Mouse (Mus musculus) hematopoietic stem cell, adult 5-6 weeks (primary cell): Measurements from ENCODE around the gene Hdac9. TPM values are rescaled to one million over a fixed set of nuclear protein-coding genes. Genes with fewer than 3 reads are reported as not detected.

Experiments used
- ATAC-seq, 2 experiments: fragments of 125-278 bp in 1 of 2; replicated peaks in 1 of 2; 2 replicates each; pipeline ENCODE4 v1.8.0; 2016 to 2017; ENCODE audit warnings: inconsistent platforms in 2 of 2, mild to moderate bottlenecking in 2 of 2, moderate number of reproducible peaks in 2 of 2, low read depth in 1 of 2, moderate TSS enrichment in 1 of 2; ENCODE audit not compliant: low FRiP score in 2 of 2, poor library complexity in 2 of 2, severe bottlenecking in 2 of 2, insufficient read depth in 1 of 2, low TSS enrichment in 1 of 2
- total RNA-seq: library from RNA; stranded (forward); fragments of 172-1452, 232-1000 nt; gene quantifications from 2 replicates; pipeline ENCODE4 v1.2.3, GENCODE M21; 2017

The Hdac9 gene
- total RNA-seq, 1 experiment from 2014 or later, result 12.9 TPM

DNA sequence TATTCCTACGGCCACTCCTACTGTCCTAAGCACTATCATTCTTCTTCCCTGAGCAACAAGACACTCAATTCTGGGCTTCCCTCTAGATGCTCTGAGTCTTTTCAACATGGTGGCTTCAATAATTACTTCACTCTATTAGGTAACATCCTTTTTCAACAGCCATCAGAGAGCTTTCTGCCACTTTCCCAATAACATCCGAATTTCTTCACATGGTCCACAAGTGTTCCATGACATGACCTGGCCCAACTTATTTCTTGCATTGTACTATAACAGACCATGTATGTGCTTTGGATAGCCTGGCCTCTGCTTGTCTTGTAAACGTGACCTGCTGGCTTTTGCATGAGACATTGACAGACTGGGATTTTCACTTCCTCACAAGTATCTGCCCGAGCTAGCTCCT, 538.3 kb downstream of the Hdac9 start:
- peak; percentile 42 to 76; a peak in 2 of 4 replicates for ATAC-seq

DNA sequence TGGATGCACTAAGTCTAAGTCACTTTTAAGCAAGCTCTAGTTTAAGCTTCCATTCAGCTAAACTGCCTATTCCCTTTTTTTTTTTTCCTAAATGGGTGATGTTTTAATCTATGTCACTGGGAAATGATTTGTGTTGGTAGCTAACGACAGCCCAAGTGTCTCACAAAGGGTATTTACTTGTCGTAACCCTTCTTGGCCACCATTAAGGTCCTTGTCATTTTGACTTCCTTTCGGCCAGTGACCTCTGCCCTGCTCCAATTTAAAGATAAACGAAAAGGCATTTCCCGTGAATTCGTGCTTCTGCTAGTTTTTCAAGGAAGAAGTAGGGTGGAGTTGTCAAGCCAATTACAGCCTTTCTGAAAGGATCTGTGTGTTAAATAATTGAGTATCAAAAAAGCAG, 565.0 kb downstream of the Hdac9 start:
- no peak for ATAC-seq

- ATAC-seq, result no peak
Measured at GRCm38 (mm10) chr12:34347529-34347928, 569.4 kb downstream of the Hdac9 start.

GRCm38 (mm10) chr12:34342761-34343160, 574.1 kb downstream of the Hdac9 start:
- ATAC-seq, result no peak

DNA sequence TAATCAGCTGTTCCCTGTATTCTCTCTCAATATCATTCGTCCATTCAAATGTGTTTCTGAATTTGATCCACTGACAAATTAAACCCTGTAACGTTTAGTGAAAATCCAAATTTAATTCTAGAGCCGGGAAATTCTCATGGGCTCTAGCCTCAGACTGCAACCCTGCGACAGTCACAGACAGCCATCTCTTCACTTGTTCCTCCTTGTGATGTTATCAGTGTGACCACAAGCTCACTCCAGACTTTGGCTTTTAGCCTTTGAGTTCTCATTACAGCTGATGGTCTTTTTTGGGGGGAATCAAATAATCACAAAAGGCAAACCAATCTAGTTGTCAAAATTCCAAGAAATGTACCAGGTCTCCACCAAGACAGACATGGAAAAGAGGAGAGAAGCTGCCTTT, 578.0 kb downstream of the Hdac9 start:
- ATAC-seq, result no peak

DNA sequence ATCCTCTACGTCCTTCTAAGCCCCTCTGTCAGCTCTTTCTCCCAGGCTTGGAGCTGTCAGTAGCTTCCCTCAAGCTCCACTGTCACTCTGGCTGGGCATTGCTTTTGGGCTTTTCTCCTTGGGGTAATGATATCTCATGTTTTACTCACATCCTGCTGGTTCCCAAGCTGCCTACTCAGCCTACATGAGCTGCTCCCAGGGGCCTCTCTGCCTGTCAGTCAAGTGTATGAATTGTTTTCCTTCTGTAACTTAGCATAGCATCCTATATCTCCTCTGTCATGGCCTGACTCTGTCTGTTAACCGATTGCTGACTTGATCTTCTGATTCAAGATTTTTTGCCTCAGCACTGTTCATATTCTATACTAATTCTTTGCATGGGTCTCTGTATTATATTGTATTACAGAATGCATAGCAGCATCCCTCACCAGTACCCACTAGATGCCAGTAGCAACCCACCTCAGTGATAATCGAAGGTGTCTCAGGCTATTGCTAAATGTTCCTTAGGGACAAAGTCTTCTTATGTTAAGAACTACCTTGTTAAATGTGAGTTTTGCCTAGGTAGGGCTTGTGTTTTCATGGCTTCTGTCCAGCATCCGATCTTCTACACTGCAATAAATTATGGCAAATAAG, 582.3 kb downstream of the Hdac9 start:
- ATAC-seq, result no peak

DNA sequence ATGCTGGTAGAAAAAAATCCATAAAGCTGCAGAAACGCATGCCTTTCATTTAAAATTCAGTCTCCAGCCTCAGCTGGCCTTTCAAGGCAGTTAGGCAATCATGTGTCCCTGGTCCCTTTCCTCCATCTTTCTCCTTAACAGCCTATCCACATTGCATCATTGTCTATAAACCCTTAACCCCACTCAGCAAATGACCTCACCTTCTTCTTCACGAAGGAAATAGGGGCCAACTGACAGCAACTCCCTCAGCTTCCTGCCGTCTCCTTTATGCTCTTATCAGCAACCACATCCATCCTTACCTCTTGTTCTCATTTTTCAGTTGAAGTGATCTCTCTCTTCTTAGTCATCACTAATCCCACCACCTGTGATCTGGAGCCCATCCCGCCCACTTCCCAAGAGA, 584.0 kb downstream of the Hdac9 start:
- peak in 1 of 2 experiments; percentile 17; a peak in 2 of 4 replicates for ATAC-seq

DNA sequence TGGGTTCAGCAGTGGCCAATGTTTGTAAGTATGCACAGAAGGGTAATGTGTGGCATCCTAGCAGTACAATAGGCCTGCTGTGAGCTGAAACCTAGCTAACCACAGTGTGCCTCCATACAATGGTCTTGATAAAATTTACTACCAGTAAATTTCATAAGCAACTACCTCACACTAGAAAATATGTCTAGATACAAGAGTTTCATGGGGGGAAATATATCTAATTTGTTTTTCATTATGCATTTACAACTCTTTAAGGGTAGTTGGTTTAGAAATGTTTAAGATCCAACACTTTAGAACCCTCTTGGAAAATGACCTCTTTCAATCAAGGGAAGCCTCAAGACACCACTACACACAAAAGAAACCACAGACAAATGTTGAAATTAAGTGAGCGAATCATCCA, 589.8 kb downstream of the Hdac9 start:
- ATAC-seq, result no peak

GRCm38 (mm10) chr12:34312113-34312719, 604.7 kb downstream of the Hdac9 start:
- ATAC-seq, result no peak

DNA sequence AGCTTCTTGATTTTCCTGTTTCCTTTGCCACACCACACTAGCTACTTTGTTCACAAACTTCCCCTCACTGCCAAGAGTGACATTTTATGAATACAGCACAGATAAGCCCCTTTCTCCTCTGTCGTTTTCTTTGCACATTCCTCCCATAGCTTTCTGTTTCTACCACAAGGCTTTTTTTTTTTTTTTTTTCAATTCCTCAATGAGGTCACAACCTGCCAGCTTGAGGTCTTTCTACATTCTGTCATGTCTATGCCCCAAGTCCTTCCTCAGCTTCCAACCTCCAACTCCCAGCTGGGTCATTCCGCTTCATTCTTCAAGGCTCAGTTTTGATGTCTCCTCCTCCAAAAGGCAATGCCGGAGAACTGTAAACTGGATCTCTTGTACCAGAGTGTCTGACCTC, 611.4 kb downstream of the Hdac9 start:
- no peak for ATAC-seq

DNA sequence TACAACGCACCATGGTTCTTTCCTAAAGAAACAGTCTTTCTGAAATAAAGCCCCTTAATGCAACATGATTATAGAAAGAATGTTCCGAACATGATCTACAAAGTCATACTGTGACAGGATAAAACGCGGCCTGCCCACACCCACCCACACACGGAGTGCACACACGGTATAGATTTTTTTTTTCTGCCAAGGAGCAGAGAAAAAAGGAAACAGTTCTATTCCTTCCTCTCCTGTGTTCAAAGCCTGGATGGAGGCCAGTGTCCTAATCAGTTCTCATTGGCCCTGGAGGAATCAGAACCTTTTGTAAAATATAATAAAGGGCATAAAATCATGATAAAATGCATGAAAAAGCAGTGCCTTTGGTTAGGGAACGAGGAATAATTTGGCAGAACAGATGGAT, 624.5 kb downstream of the Hdac9 start:
- ATAC-seq, result no peak

DNA sequence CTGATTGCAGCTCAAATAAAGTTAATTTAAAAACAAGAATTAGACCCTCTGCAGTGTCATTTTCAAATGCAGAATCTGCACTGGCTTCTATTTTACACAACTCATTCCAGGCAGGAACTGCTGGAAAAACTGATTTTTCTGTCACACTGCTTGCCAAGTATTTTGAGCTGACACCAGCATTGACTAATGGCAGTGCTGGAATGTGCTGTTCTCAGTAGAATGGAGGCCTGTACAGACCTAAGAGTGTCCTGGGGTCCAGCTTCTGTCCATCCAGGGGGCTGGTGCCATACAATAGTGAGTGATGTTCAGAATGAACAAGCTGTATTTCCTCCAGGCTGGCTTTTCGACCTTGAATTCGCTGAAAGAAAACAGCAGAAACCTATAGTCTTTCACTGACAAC, 629.7 kb downstream of the Hdac9 start:
- no peak for ATAC-seq

DNA sequence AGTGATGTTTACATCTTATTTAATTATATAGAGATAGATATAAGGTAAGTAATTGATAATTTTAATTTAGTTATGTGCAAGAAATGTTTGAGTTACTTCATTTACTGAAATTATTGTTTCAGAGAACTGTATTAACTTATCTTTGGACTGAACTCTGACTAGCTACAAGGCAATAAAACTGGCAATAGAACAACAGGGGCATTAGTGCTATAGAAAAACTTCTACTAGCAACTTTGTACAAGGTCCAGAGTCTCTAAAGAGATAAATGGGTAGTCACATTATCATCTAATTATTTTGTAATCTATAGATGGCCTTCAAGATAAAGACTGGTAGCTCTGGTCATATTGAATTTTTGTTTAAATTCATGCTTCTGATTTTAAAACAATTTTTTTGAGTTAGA, 632.0 kb downstream of the Hdac9 start:
- no peak for ATAC-seq

DNA sequence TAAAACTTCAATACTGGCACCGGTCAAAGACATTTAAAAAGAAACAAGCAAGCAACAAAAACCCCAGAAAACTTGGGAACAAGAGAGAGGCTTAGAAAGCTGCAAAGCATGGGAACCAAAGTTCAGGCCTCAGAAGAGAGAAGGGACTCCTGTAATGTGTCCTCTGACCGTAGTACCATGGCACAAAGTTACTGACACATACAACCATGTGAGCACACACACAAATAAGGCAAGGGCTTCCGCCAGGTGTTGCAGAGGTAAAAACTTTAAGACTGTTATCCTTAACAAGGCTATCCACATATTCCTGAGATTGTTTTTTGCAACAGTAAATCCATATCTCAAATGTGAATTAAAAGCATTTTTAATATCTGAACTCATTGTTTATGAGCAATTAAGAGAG, 632.5 kb downstream of the Hdac9 start:
- no peak for ATAC-seq

DNA sequence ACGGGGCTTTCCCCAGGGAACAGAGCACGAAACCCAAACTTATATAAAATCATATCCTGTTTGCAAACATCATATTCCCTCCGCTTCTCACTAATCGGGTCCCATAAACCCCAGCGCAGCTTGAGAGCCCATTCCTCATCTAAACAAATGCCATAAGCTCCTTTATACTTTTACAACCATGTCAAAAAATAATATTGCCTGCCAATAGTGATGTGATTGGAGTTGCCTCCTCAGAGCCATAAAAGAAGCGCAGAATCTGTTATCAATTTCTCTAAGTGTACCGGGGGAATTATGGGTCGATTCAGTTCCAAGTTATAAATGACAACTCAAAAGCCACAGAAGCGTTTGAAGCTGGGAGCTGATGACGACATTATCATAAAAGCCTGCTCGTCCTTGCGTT, 638.1 kb downstream of the Hdac9 start:
- ATAC-seq, result no peak

- no peak for ATAC-seq
Measured at GRCm38 (mm10) chr12:34273816-34274215, 643.1 kb downstream of the Hdac9 start.

GRCm38 (mm10) chr12:34270096-34270495, 646.8 kb downstream of the Hdac9 start:
- ATAC-seq, result no peak

GRCm38 (mm10) chr12:34269472-34270040, 647.3 kb downstream of the Hdac9 start:
- ATAC-seq, result no peak

- no peak for ATAC-seq
Measured at GRCm38 (mm10) chr12:34259651-34260050, 657.2 kb downstream of the Hdac9 start.
